Mouse (Mus musculus): Measurements from ENCODE around the gene Tnfsf13. TPM values are rescaled to one million over a fixed set of nuclear protein-coding genes. Genes with fewer than 3 reads are reported as not detected.

Tnfsf13 gene
- polyA plus RNA-seq, 1 experiment from 2014 or later: 40.3 TPM

DNA sequence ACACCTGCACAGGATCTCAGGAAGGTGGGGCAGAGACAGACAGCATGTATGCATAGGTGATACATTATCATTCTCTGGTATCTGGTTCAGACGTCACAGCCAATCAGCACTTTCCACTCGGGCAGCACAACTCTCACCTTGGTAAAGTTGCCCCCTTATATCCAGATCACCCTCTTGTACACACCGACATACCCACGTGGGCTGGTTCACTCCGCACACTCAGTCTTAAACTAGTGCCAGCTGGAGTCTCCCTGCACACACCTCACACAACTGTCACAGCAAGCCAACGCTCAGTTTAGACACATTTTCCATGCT, 9.4 kb upstream of the Tnfsf13 start:
- Histone ChIP-seq H3K27ac (peak overlapping the region; percentile 96), H3K4me3 (ENCODE audit: inconsistent target) (peak overlapping the region; percentile 74), H3K79me2 (ENCODE audit: inconsistent target) (peaks cover 43% of the 10 kb centered on the region), H3K36me3 (ENCODE audit: inconsistent target) (no peaks in the 10 kb centered on the region)
- WGBS (ENCODE audit: missing documents): 78% methylated on average over 6 of the region's 6 CpGs

DNA sequence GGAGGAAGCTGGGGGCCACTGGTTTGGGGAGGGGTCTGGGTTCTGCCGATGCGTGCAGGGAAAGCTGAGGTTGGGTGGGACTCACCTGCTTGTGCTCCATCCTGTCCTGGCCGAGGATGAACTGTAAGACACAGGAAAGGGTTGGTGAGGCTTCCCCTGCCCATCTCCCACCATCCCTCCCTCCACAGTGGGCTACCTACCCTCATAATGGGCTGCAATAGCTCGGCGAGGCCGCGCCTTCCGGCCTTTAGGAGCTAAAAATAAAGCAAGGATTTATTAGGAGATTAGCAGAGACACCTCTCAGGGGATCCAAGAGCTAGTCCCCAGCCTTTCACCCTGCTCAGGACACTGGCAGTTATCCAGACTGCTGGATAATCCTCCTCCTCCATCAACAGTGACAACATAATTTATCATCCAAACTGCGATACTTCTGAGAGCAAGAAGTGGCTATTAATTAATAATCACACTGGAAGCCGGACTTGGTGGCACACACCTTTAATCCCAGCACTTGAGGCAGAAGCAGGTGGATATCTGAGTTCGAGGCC, 7.9 kb upstream of the Tnfsf13 start:
- Histone ChIP-seq H3K27ac (peak overlapping the region; percentile 96), H3K4me3 (ENCODE audit: inconsistent target) (peak overlapping the region; percentile 74; the same call in 1 of the 2 replicates), H3K36me3 (ENCODE audit: inconsistent target) (no peaks in the 10 kb centered on the region), H3K79me2 (ENCODE audit: inconsistent target) (peaks cover 48% of the 10 kb centered on the region)
- WGBS (ENCODE audit: missing documents): 74% methylated on average over 10 of the region's 11 CpGs

DNA sequence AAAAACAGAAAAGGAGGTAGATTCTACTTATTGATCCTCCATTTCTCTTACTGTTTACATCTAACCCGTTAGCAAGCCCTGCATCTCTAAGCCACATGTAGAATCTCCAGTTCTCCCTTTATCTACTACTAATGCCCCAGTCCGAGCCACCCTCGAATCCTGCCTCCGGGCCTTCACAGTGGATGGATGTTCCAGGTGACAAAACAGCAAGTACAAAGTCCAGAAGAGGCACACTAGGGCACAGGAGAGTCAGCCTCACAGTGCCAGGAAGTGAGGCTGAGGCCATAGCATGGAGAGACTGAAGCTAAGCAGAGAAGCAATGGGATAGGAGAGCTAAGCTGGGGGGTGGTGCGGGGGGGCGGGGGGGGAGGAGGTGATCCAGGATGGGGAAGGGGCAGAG, 7.3 kb upstream of the Tnfsf13 start:
- peak overlapping the region; percentile 96 for H3K27ac ChIP-seq
- 96% methylated on average over 6 of the region's 6 CpGs for WGBS (ENCODE audit: missing documents)
- peaks cover 55% of the 10 kb centered on the region for H3K79me2 ChIP-seq (ENCODE audit: inconsistent target)
- no peaks in the 10 kb centered on the region for H3K36me3 ChIP-seq (ENCODE audit: inconsistent target)
- H3K4me3 ChIP-seq (ENCODE audit: inconsistent target): no peak overlapping the region

- Histone ChIP-seq H3K4me3 (ENCODE audit: inconsistent target) (no peak overlapping the region), H3K27ac (peak overlapping the region; percentile 96), H3K79me2 (ENCODE audit: inconsistent target) (peaks cover 60% of the 10 kb centered on the region), H3K36me3 (ENCODE audit: inconsistent target) (no peaks in the 10 kb centered on the region)
- 32% methylated on average over 9 of the region's 9 CpGs for WGBS (ENCODE audit: missing documents)
These were observed 6.7 kb upstream of the Tnfsf13 start for GRCm38 (mm10) chr11:69692196-69692811.

- H3K27ac ChIP-seq: peak overlapping the region; percentile 96
- H3K4me3 ChIP-seq (ENCODE audit: inconsistent target): no peak overlapping the region
- 100% methylated on average over 1 of the region's 1 CpGs for WGBS (ENCODE audit: missing documents)
- no peaks in the 10 kb centered on the region; the same call in 1 of the 2 replicates for H3K36me3 ChIP-seq (ENCODE audit: inconsistent target)
- peaks cover 66% of the 10 kb centered on the region for H3K79me2 ChIP-seq (ENCODE audit: inconsistent target)
These were observed 4.3 kb upstream of the Tnfsf13 start for GRCm38 (mm10) chr11:69689891-69690290.

DNA sequence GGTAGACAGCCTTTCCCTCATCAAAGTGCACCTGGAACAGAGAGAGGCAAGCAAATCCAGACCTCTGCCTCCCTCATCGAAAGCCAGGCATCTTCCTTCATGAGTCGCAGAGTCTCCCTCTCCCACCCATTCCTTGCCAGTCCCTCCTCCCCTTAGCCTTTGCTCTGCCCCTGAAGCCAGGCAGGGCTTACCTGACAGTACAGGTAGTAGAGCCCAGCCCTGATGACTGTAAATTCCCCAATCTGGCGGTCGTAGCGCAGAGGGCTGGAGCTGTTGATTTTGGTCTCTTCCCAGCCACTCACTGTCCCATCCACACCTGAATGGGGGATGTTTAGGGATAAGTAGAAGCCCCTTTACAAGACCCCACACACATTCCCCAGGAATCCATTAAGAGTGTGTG, 1.5 kb upstream of the Tnfsf13 start:
- H3K27ac ChIP-seq: no peak overlapping the region
- H3K4me3 ChIP-seq (ENCODE audit: inconsistent target): no peak overlapping the region

GRCm38 (mm10) chr11:69686377-69686776, 793 bp upstream of the Tnfsf13 start:
- H3K27ac ChIP-seq: peak overlapping the region; percentile 91
- H3K4me3 ChIP-seq (ENCODE audit: inconsistent target): no peak overlapping the region
- H3K79me2 ChIP-seq (ENCODE audit: inconsistent target): peaks cover 60% of the 10 kb centered on the region
- 65% methylated on average over 4 of the region's 4 CpGs for WGBS (ENCODE audit: missing documents)
- H3K36me3 ChIP-seq (ENCODE audit: inconsistent target): no peaks in the 10 kb centered on the region; the same call in 1 of the 2 replicates

More for the DNA sequence above, 1.5 kb upstream of the Tnfsf13 start:
- Histone ChIP-seq H3K79me2 (ENCODE audit: inconsistent target) (peaks cover 59% of the 10 kb centered on the region; the same call in 1 of the 2 replicates), H3K36me3 (ENCODE audit: inconsistent target) (no peaks in the 10 kb centered on the region; the same call in 1 of the 2 replicates)
- 93% methylated on average over 5 of the region's 5 CpGs for whole genome bisulfite sequencing (ENCODE audit: missing documents)

- H3K27ac ChIP-seq: peak overlapping the region; percentile 91
- H3K4me3 ChIP-seq (ENCODE audit: inconsistent target): peak overlapping the region; percentile 22
- WGBS (ENCODE audit: missing documents): 49% methylated on average over 6 of the region's 6 CpGs
- H3K79me2 ChIP-seq (ENCODE audit: inconsistent target): peaks cover 63% of the 10 kb centered on the region
- H3K36me3 ChIP-seq (ENCODE audit: inconsistent target): no peaks in the 10 kb centered on the region; the same call in 1 of the 2 replicates
These were observed 648 bp downstream of the Tnfsf13 start for GRCm38 (mm10) chr11:69684936-69685335.

- Histone ChIP-seq H3K4me3 (ENCODE audit: inconsistent target) (peak overlapping the region; percentile 22), H3K36me3 (ENCODE audit: inconsistent target) (no peaks in the 10 kb centered on the region; the same call in 1 of the 2 replicates), H3K79me2 (ENCODE audit: inconsistent target) (peaks cover 65% of the 10 kb centered on the region), H3K27ac (peak overlapping the region; percentile 91)
- WGBS (ENCODE audit: missing documents): 61% methylated on average over 12 of the region's 12 CpGs
These were observed 1.3 kb downstream of the Tnfsf13 start for GRCm38 (mm10) chr11:69684128-69684745.

- peak overlapping the region; percentile 91 for H3K27ac ChIP-seq
- no peaks in the 10 kb centered on the region; the same call in 1 of the 2 replicates for H3K36me3 ChIP-seq (ENCODE audit: inconsistent target)
- WGBS (ENCODE audit: missing documents): 76% methylated on average over 7 of the region's 7 CpGs
- peaks cover 64% of the 10 kb centered on the region for H3K79me2 ChIP-seq (ENCODE audit: inconsistent target)
- no peak overlapping the region for H3K4me3 ChIP-seq (ENCODE audit: inconsistent target)
These were observed 2.0 kb downstream of the Tnfsf13 start for GRCm38 (mm10) chr11:69683576-69683975.

GRCm38 (mm10) chr11:69682840-69683533, 2.6 kb downstream of the Tnfsf13 start:
- 38% methylated on average over 12 of the region's 12 CpGs for WGBS (ENCODE audit: missing documents)
- no peak overlapping the region for H3K27ac ChIP-seq
- H3K4me3 ChIP-seq (ENCODE audit: inconsistent target): no peak overlapping the region
- H3K79me2 ChIP-seq (ENCODE audit: inconsistent target): peaks cover 64% of the 10 kb centered on the region
- H3K36me3 ChIP-seq (ENCODE audit: inconsistent target): peaks cover 4% of the 10 kb centered on the region; the same call in 1 of the 2 replicates

DNA sequence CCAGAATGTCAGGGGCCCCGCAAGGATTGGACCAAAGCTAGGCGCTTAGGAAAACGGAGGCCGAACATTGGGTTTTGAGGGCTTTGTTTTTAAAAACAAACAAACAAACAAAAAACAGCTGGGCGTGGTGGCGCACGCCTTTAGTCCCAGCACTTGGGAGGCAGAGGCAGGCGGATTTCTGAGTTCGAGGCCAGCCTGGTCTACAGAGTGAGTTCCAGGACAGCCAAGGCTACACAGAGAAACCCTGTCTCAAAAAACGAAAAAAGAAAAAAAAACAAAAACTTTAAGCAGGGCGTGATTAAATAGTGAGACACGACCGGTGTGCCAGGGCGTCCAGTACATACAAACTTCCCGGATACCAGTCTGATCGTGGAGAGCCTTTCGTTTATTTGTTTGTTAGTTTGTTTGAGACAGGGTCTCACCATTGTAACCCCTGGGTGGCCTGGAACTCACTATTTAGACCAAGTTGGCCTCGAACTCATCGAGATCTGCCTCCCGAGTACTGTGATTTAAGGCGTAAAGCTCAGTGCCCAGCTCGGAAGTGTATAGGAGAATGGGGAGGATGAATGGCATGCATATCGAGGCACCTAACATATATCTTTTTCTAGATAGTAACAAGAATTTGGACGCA, 3.3 kb downstream of the Tnfsf13 start:
- Histone ChIP-seq H3K4me3 (ENCODE audit: inconsistent target) (peak overlapping the region; percentile 7; the same call in 1 of the 2 replicates), H3K79me2 (ENCODE audit: inconsistent target) (peaks cover 64% of the 10 kb centered on the region), H3K36me3 (ENCODE audit: inconsistent target) (peaks cover 8% of the 10 kb centered on the region; the same call in 1 of the 2 replicates), H3K27ac (peak overlapping the region; percentile 69)
- 30% methylated on average over 19 of the region's 24 CpGs for WGBS (ENCODE audit: missing documents)

GRCm38 (mm10) chr11:69681314-69682208, 4.0 kb downstream of the Tnfsf13 start, which contains the start of gene Senp3:
Senp3 (minus strand) TSS chr11:69682084.
- WGBS (ENCODE audit: missing documents): under 1% methylated on average over 62 of the region's 80 CpGs
- H3K27ac ChIP-seq: peak within 1 kb of the TSS; percentile 82
- H3K79me2 ChIP-seq (ENCODE audit: inconsistent target): peaks cover 64% of the 10 kb centered on the region
- peaks cover 16% of the 10 kb centered on the region for H3K36me3 ChIP-seq (ENCODE audit: inconsistent target)
- H3K4me3 ChIP-seq (ENCODE audit: inconsistent target): peak within 1 kb of the TSS; percentile 88
